Mouse (Mus musculus): ENCODE results near the gene Olfr115. TPM values are rescaled to one million over a fixed set of nuclear protein-coding genes. Genes with fewer than 3 reads are reported as not detected.

The Olfr115 gene
- total and polyA plus RNA-seq, 3 experiments = not detected

- in situ Hi-C loops (cut with MboI; ENCODE audit: low pct_ligation_motif_present, low pct_unique_long_range_greater_than_20kb, low sequenced_read_pairs) (no loop called here), dilution Hi-C loops (cut with MboI; ENCODE audit: extremely low pct_ligation_motif_present, extremely low pct_unique_long_range_greater_than_20kb, low sequenced_read_pairs) (no loop called here)
- H3K27ac ChIP-seq (ENCODE audit: insufficient read depth, low read depth) = no peak within 1 kb of the TSS
- H3K79me2 ChIP-seq (replicated peaks; ENCODE audit: control insufficient read depth, extremely low read depth, insufficient read depth, poor library complexity, severe bottlenecking) = no peaks in the 10 kb centered on the region
- H3K36me3 ChIP-seq (replicated peaks in 1 of 2; ENCODE audit: control insufficient read depth in 1 of 2, insufficient read depth in 1 of 2, low read length in 1 of 2) = no peaks in the 10 kb centered on the region
- H3K4me3 ChIP-seq (replicated peaks in 1 of 3; ENCODE audit: low read depth in 2 of 3, low read length in 2 of 3, poor library complexity in 1 of 3) = no peak within 1 kb of the TSS
- peaks cover 2% of the 10 kb centered on the region for H3K9me3 ChIP-seq (replicated peaks; ENCODE audit: low read length)
- no peak within 1 kb of the TSS for H3K9ac ChIP-seq (ENCODE audit: insufficient read depth, low read depth)
- H3K27me3 ChIP-seq (replicated peaks) = no peaks in the 10 kb centered on the region
- no peaks in the 10 kb centered on the region for H3K4me1 ChIP-seq (ENCODE audit: control insufficient read depth in 1 of 2, insufficient read depth in 2 of 2)
- TF ChIP-seq HCFC1 (IDR thresholded peaks at IDR 0.05; ENCODE audit: low read depth, low read length) = no peak
- TF ChIP-seq MYC (IDR thresholded peaks at IDR 0.05; ENCODE audit: low read depth, low read length) = no peak
- TF ChIP-seq SIN3A (IDR thresholded peaks at IDR 0.05; ENCODE audit: low read length) = no peak
- no peak for TF ChIP-seq ETS1 (conservative IDR thresholded peaks at IDR 0.05; ENCODE audit: low read depth, low read length)
- TF ChIP-seq BHLHE40 (IDR thresholded peaks at IDR 0.05; ENCODE audit: low read depth, low read length) = no peak
- no peak for TF ChIP-seq KAT2A (IDR thresholded peaks at IDR 0.05; ENCODE audit: insufficient replicate concordance, low read length)
- no peak for TF ChIP-seq MXI1 (IDR thresholded peaks at IDR 0.05; ENCODE audit: low read depth, low read length)
- no peak within 1 kb of the TSS for H3K4me2 ChIP-seq (ENCODE audit: insufficient read depth, low read depth, poor library complexity, severe bottlenecking)
- DNase-seq (ENCODE audit: extremely low read depth) = no peak
Measured at GRCm38 (mm10) chr17:37577563-37577962, 49.3 kb downstream of the Olfr115 start, which contains the start of gene Olfr113. Gene Olfr113 (minus strand): TSS chr17:37577663.

DNA sequence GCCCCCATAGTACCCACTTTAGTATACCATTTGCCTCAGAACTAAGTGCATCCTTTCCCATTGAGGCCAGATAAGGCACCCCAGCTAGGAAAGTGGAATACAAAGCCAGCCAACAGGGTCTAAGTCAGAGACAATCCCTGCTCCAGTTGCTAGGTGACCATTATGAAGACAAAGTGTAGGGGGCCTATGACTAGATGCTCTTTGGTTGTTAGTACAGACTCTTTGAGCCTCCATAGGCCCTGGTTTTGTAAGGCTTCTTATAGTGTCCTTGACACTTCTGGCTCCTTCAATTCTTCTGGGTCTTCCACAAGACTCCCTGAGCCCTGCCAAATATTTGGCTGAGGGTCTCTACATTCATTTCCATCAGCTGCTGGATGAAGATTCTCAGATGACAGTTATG is 57.6 kb downstream of the Olfr115 start, which contains the start of gene Olfr112:
Olfr112 (minus strand) TSS at position 101 of the 400 bp plus-strand sequence.
- H3K9me3 ChIP-seq (replicated peaks; ENCODE audit: low read length) = no peaks in the 10 kb centered on the region
- no peaks in the 10 kb centered on the region for H3K4me1 ChIP-seq (ENCODE audit: control insufficient read depth in 1 of 2, insufficient read depth in 2 of 2)
- no peak within 1 kb of the TSS for H3K4me2 ChIP-seq (ENCODE audit: insufficient read depth, low read depth, poor library complexity, severe bottlenecking)
- no peaks in the 10 kb centered on the region for H3K79me2 ChIP-seq (replicated peaks; ENCODE audit: control insufficient read depth, extremely low read depth, insufficient read depth, poor library complexity, severe bottlenecking)
- no peak within 1 kb of the TSS for H3K9ac ChIP-seq (ENCODE audit: insufficient read depth, low read depth)
- no peak within 1 kb of the TSS for H3K4me3 ChIP-seq (replicated peaks in 1 of 3; ENCODE audit: low read depth in 2 of 3, low read length in 2 of 3, poor library complexity in 1 of 3)
- no peak within 1 kb of the TSS for H3K27ac ChIP-seq (ENCODE audit: insufficient read depth, low read depth)
- in situ Hi-C loops (cut with MboI; ENCODE audit: low pct_ligation_motif_present, low pct_unique_long_range_greater_than_20kb, low sequenced_read_pairs) (no loop called here), dilution Hi-C loops (cut with MboI; ENCODE audit: extremely low pct_ligation_motif_present, extremely low pct_unique_long_range_greater_than_20kb, low sequenced_read_pairs) (no loop called here)
- no peak for DNase-seq (ENCODE audit: extremely low read depth)
- TF ChIP-seq EP300 (IDR thresholded peaks at IDR 0.05; ENCODE audit: low read length) (no peak), PAX5 (IDR thresholded peaks at IDR 0.05; ENCODE audit: low read length) (no peak), MYC (IDR thresholded peaks at IDR 0.05; ENCODE audit: low read depth, low read length) (no peak)
- H3K27me3 ChIP-seq (replicated peaks) = no peaks in the 10 kb centered on the region
- H3K36me3 ChIP-seq (replicated peaks in 1 of 2; ENCODE audit: control insufficient read depth in 1 of 2, insufficient read depth in 1 of 2, low read length in 1 of 2) = no peaks in the 10 kb centered on the region

Other genes with a start within 250 kb of the Olfr115 start
Only the 20 nearest of the 22 such genes appear.
- not detected in 2 replicates for gene Olfr107, start 227.9 kb downstream of the Olfr115 start, total RNA-seq (2012; rRNA removed)
- gene Olfr107, start 227.9 kb downstream of the Olfr115 start, total RNA-seq (2014; rRNA removed) = not detected in 2 replicates
- 0.05 TPM in 1 of 2 replicates, not detected in the other for gene Olfr107, start 227.9 kb downstream of the Olfr115 start, polyA plus RNA-seq (2012; ENCODE audit: insufficient read length, low read depth)
- not detected in 2 replicates for gene Olfr108, start 181.6 kb downstream of the Olfr115 start, total RNA-seq (2012; rRNA removed)
- gene Olfr108, start 181.6 kb downstream of the Olfr115 start, total RNA-seq (2014; rRNA removed) = not detected in 2 replicates
- not detected in 2 replicates for gene Olfr108, start 181.6 kb downstream of the Olfr115 start, polyA plus RNA-seq (2012; ENCODE audit: insufficient read length, low read depth)
- gene Olfr109, start 168.2 kb downstream of the Olfr115 start, total RNA-seq (2012; rRNA removed) = not detected in 2 replicates
- gene Olfr109, start 168.2 kb downstream of the Olfr115 start, total RNA-seq (2014; rRNA removed) = not detected in 2 replicates
- not detected in 2 replicates for gene Olfr109, start 168.2 kb downstream of the Olfr115 start, polyA plus RNA-seq (2012; ENCODE audit: insufficient read length, low read depth)
- gene H2-M2, start 143.6 kb downstream of the Olfr115 start, total RNA-seq (2012; rRNA removed) = not detected in 2 replicates
- not detected in 2 replicates for gene H2-M2, start 143.6 kb downstream of the Olfr115 start, total RNA-seq (2014; rRNA removed)
- 2.1 and 2.9 TPM in 2 replicates for gene H2-M2, start 143.6 kb downstream of the Olfr115 start, polyA plus RNA-seq (2012; ENCODE audit: insufficient read length, low read depth)
- not detected in 2 replicates for gene Olfr110, start 134.6 kb downstream of the Olfr115 start, total RNA-seq (2012; rRNA removed)
- not detected in 2 replicates for gene Olfr110, start 134.6 kb downstream of the Olfr115 start, total RNA-seq (2014; rRNA removed)
- gene Olfr110, start 134.6 kb downstream of the Olfr115 start, polyA plus RNA-seq (2012; ENCODE audit: insufficient read length, low read depth) = not detected in 2 replicates
- not detected in 2 replicates for gene Olfr111, start 119.1 kb downstream of the Olfr115 start, total RNA-seq (2012; rRNA removed)
- not detected in 2 replicates for gene Olfr111, start 119.1 kb downstream of the Olfr115 start, total RNA-seq (2014; rRNA removed)
- gene Olfr111, start 119.1 kb downstream of the Olfr115 start, polyA plus RNA-seq (2012; ENCODE audit: insufficient read length, low read depth) = not detected in 2 replicates
- gene Olfr112, start 57.7 kb downstream of the Olfr115 start, total RNA-seq (2012; rRNA removed) = not detected in 2 replicates
- not detected in 2 replicates for gene Olfr112, start 57.7 kb downstream of the Olfr115 start, total RNA-seq (2014; rRNA removed)
- not detected in 2 replicates for gene Olfr112, start 57.7 kb downstream of the Olfr115 start, polyA plus RNA-seq (2012; ENCODE audit: insufficient read length, low read depth)
- gene Olfr113, start 49.4 kb downstream of the Olfr115 start, total RNA-seq (2012; rRNA removed) = not detected in 2 replicates
- gene Olfr113, start 49.4 kb downstream of the Olfr115 start, total RNA-seq (2014; rRNA removed) = not detected in 2 replicates
- not detected in 2 replicates for gene Olfr113, start 49.4 kb downstream of the Olfr115 start, polyA plus RNA-seq (2012; ENCODE audit: insufficient read length, low read depth)
- not detected in 2 replicates for gene Olfr114, start 34.4 kb downstream of the Olfr115 start, total RNA-seq (2012; rRNA removed)
- gene Olfr114, start 34.4 kb downstream of the Olfr115 start, total RNA-seq (2014; rRNA removed) = not detected in 2 replicates
- not detected in 2 replicates for gene Olfr114, start 34.4 kb downstream of the Olfr115 start, polyA plus RNA-seq (2012; ENCODE audit: insufficient read length, low read depth)
- not detected in 2 replicates for gene Olfr116, start 90 bp upstream of the Olfr115 start, total RNA-seq (2012; rRNA removed)
- not detected in 2 replicates for gene Olfr116, start 90 bp upstream of the Olfr115 start, total RNA-seq (2014; rRNA removed)
- gene Olfr116, start 90 bp upstream of the Olfr115 start, polyA plus RNA-seq (2012; ENCODE audit: insufficient read length, low read depth) = not detected in 2 replicates
- gene Olfr117, start 36.7 kb upstream of the Olfr115 start, total RNA-seq (2012; rRNA removed) = not detected in 2 replicates
- gene Olfr117, start 36.7 kb upstream of the Olfr115 start, total RNA-seq (2014; rRNA removed) = not detected in 2 replicates
- gene Olfr117, start 36.7 kb upstream of the Olfr115 start, polyA plus RNA-seq (2012; ENCODE audit: insufficient read length, low read depth) = not detected in 2 replicates
- not detected in 2 replicates for gene Olfr118, start 39.9 kb upstream of the Olfr115 start, total RNA-seq (2012; rRNA removed)
- gene Olfr118, start 39.9 kb upstream of the Olfr115 start, total RNA-seq (2014; rRNA removed) = not detected in 2 replicates
- gene Olfr118, start 39.9 kb upstream of the Olfr115 start, polyA plus RNA-seq (2012; ENCODE audit: insufficient read length, low read depth) = not detected in 2 replicates
- not detected in 2 replicates for gene Olfr119, start 69.5 kb upstream of the Olfr115 start, total RNA-seq (2012; rRNA removed)
- gene Olfr119, start 69.5 kb upstream of the Olfr115 start, total RNA-seq (2014; rRNA removed) = not detected in 2 replicates
- not detected in 2 replicates for gene Olfr119, start 69.5 kb upstream of the Olfr115 start, polyA plus RNA-seq (2012; ENCODE audit: insufficient read length, low read depth)
- gene Olfr120, start 94.7 kb upstream of the Olfr115 start, total RNA-seq (2012; rRNA removed) = not detected in 2 replicates
- gene Olfr120, start 94.7 kb upstream of the Olfr115 start, total RNA-seq (2014; rRNA removed) = not detected in 2 replicates
- not detected in 2 replicates for gene Olfr120, start 94.7 kb upstream of the Olfr115 start, polyA plus RNA-seq (2012; ENCODE audit: insufficient read length, low read depth)
- gene Olfr121, start 121.7 kb upstream of the Olfr115 start, total RNA-seq (2012; rRNA removed) = not detected in 2 replicates
- gene Olfr121, start 121.7 kb upstream of the Olfr115 start, total RNA-seq (2014; rRNA removed) = not detected in 2 replicates
- not detected in 2 replicates for gene Olfr121, start 121.7 kb upstream of the Olfr115 start, polyA plus RNA-seq (2012; ENCODE audit: insufficient read length, low read depth)
- gene Olfr122, start 141.5 kb upstream of the Olfr115 start, total RNA-seq (2012; rRNA removed) = not detected in 2 replicates
- not detected in 2 replicates for gene Olfr122, start 141.5 kb upstream of the Olfr115 start, total RNA-seq (2014; rRNA removed)
- gene Olfr122, start 141.5 kb upstream of the Olfr115 start, polyA plus RNA-seq (2012; ENCODE audit: insufficient read length, low read depth) = not detected in 2 replicates
- not detected in 2 replicates for gene Olfr123, start 166.4 kb upstream of the Olfr115 start, total RNA-seq (2012; rRNA removed)
- not detected in 2 replicates for gene Olfr123, start 166.4 kb upstream of the Olfr115 start, total RNA-seq (2014; rRNA removed)
- not detected in 2 replicates for gene Olfr123, start 166.4 kb upstream of the Olfr115 start, polyA plus RNA-seq (2012; ENCODE audit: insufficient read length, low read depth)
- gene Olfr124, start 172.8 kb upstream of the Olfr115 start, total RNA-seq (2012; rRNA removed) = not detected in 2 replicates
- not detected in 2 replicates for gene Olfr124, start 172.8 kb upstream of the Olfr115 start, total RNA-seq (2014; rRNA removed)
- gene Olfr124, start 172.8 kb upstream of the Olfr115 start, polyA plus RNA-seq (2012; ENCODE audit: insufficient read length, low read depth) = not detected in 2 replicates
- not detected in 2 replicates for gene Olfr125, start 205.8 kb upstream of the Olfr115 start, total RNA-seq (2012; rRNA removed)
- gene Olfr125, start 205.8 kb upstream of the Olfr115 start, total RNA-seq (2014; rRNA removed) = not detected in 2 replicates
- gene Olfr125, start 205.8 kb upstream of the Olfr115 start, polyA plus RNA-seq (2012; ENCODE audit: insufficient read length, low read depth) = not detected in 2 replicates
- gene Olfr126, start 220.4 kb upstream of the Olfr115 start, total RNA-seq (2012; rRNA removed) = not detected in 2 replicates
- gene Olfr126, start 220.4 kb upstream of the Olfr115 start, total RNA-seq (2014; rRNA removed) = not detected in 2 replicates
- gene Olfr126, start 220.4 kb upstream of the Olfr115 start, polyA plus RNA-seq (2012; ENCODE audit: insufficient read length, low read depth) = not detected in 2 replicates